Mouse (Mus musculus): Measurements from ENCODE around the gene Rin2.
"Not testable (repeated sequence)": the region's sequence is repeated elsewhere in the genome, so short reads cannot be mapped to it uniquely, and the experiment has no call there.

Gene Rin2

DNA sequence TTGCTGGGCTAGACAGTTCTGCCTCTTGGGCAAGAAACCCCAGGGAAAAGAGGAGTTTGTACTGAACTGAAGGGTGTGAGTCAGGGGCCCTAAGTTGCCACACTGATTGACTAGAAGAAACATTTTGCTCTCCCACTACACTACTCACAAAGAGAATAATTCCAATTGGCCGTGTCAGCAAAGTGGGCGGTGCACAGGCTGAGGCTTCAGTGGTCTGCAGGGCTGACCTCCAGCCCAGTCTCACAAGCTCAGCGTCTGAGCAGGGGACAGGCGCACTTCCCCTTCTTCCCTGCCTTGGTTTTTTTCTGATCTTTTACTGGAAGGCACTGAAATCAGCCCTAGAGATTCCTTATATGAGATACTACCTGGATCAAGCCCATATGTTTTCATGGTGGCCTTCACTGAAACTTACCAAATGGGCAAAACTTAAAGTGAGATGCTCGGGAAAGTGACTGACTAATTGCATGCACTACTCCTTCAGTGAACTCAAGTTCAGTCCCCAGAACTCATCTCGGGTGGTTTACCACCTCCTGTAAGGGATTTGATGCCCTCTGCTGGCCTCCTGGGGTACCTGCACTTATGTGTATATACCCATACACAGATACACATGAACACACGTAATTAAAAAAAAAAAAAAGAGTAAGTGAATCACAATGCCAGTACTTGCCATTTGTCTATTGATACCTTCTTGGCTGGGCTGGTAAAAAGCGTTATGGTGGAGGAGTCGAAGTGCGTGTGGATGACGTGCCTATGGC lies 191.9 kb downstream of the Rin2 start:
- DNase-seq = no peak

DNA sequence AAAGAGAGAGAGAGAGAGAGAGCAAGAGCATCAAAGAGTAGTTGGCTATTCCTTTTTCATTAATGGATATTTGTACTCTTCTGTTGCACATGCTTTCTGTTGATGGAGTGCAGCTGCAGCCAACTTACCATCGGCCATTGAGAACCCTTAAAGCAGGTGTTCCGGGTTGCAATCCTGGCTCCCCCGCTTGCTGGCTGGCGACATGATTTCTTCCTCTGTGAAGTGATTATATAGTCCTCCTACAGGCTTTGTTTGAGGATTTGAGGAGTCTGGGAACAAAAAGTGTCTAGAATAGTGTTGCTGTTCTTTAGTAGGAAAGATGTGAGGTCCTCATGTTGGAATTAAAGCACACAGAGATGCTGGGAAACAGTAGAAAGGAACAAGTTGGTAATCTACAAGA lies 196.3 kb downstream of the Rin2 start:
- DNase-seq = no peak

DNA sequence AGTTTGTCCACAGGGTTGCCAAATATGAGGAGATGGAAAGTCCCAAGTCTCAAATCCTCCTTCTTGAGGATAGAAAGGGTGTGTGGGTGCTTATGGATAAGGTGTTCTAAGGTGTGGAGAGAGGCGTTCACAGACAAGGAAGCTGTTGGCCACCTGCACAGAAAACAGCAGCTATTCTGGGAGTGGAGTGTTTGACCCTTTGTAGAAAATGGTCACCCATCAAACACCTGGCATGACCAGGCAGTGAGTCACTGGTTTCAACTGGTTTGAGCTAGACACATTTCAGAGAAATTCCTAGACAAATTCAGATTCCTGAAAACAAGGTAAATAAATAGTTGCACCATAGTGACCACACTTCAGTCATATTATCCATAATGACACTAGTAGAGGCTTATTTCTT lies 197.1 kb downstream of the Rin2 start:
- DNase-seq = no peak

DNA sequence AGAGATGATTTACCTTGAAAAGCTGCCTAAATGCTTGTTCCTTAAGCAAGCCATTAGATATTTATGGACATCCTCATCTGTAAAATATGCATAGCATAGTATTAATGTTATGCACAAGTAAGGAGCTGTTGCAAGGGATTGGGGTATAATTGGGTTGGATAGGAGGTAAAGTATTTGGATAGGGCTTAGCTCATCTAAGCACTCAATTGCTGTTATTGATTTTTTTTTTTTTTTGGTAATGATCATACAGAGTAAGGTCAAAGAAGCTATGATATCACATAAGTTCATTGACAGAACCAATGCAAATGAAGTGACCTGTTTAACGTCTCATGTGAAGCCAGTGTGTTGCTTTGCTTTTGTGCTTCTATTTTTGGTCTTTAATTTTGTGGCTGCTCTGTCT lies 198.9 kb downstream of the Rin2 start:
- DNase-seq = no peak

DNA sequence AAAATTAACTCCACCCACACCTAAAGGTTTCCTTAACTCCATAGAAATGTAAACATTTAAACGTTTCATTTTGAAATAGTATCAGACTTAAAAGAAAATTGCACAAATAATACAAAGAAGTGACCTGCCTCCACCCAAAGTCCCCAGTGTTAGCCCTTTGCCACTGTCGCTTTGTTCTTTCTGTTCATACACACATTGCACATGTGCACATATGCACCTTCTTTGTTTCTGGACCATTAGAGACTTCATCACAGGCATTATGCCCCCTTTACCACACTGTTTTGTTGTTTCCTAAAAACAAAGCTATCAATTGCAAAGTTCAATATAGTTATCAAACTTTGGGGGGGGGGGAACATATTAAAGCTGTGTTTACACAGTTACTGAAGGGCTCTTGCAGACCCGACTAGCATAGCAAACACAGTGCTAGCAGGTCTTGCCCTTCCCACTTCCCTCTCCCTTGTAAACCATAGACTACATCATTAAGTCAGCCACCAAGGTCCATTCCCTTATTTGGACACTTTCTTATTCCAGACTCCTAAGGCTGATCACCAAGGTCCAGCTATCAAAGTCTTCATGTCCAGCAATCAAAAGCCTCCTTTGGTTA lies 200.0 kb downstream of the Rin2 start:
- DNase-seq = no peak

DNA sequence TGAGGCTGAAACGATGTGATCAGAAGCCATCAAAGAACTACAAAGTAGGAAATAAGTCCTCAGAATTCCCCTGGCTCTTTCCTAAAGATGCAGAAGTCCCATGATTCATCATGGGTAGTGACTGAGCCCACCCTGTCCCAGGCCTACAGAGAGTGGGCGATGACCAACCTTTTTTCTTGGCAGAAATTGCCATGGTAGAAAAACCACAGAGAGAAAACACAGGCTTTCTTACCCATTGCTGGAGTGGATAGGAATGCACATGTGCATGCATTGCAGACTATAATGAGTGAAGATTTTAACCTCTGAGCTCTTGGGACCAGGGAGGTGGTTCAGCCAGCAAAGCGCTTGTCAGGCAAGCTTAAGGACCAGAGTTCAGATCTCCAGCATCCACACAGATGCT lies 202.2 kb downstream of the Rin2 start:
- DNase-seq = no peak

DNA sequence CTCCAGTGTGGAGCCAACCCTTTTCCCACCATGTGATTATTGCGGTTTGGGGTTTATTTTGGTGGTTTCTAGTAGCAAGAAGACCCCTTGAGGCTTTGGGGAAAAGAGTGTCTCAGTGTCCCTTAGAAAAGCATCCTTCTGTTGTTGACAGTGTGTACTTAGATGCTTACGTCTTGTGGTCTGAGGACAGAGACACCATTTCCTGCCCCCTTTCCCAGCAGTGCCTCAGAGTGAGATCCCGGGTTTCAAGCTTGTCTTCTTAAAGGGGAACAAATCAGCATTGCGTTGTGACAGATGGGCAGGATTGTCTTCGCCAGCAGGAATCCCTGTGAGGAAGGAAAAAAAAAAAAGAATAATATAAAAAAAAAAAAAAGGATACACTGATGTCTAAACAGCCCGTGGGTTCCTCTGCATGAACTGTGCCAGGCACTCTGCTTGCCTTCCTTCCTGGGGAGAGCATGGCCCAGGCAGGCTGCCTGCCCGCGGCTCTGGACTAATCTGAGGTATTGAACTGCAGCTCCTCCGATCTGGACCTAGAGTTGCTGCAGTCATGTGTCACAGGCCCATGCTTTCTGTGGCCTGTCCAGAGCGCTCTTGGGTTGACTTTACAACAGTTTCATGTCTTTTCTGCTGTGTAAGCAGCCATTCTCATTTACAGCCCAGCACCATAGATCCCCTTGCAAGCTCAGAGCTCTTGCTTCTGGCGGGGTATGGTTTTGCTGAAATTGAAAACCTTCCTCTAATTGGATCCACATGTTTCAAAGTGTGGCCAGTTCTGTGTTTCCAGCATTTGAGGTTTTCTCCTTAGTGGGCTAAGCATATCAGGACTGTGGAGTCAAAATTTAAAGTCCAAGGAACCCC lies 206.1 kb downstream of the Rin2 start:
- DNase-seq = no peak

DNA sequence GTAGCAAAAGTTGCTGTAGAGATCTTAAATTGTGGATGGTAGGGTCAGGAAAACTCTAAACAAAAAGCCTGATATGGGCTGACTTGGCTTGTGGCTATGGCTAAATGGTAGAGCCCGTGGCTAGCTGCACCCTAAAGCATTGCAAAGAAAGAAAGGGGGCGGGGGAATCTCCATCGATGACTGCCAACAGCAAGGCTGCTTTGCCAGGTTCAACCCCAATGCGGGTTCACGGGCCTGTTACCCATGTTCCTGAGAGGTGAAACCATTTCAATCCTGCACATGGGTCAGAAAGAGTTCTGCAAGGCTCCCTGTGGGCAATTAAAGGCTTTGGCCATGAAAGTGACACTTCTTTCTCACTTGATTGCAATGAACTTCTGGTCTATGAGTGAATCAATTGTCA lies 206.9 kb downstream of the Rin2 start:
- no peak for DNase-seq

DNA sequence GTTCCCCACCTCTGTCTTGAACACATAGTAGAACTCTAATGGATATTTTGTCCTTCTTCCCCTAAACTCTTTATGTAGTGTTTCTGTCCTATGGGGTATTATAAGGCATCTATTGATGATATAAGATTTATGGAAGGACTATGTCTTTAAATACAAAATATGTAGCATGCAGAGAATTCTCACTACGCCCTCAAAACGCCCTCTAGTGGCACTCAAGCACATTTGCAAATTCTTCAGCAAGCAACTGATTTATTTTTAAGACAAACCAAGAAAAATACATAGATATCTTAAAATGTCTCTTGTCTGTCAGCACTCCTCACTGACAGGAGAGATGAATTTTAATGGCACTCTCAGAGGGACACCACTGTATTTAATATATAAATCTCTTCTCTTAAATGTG lies 207.4 kb downstream of the Rin2 start:
- no peak for DNase-seq

DNA sequence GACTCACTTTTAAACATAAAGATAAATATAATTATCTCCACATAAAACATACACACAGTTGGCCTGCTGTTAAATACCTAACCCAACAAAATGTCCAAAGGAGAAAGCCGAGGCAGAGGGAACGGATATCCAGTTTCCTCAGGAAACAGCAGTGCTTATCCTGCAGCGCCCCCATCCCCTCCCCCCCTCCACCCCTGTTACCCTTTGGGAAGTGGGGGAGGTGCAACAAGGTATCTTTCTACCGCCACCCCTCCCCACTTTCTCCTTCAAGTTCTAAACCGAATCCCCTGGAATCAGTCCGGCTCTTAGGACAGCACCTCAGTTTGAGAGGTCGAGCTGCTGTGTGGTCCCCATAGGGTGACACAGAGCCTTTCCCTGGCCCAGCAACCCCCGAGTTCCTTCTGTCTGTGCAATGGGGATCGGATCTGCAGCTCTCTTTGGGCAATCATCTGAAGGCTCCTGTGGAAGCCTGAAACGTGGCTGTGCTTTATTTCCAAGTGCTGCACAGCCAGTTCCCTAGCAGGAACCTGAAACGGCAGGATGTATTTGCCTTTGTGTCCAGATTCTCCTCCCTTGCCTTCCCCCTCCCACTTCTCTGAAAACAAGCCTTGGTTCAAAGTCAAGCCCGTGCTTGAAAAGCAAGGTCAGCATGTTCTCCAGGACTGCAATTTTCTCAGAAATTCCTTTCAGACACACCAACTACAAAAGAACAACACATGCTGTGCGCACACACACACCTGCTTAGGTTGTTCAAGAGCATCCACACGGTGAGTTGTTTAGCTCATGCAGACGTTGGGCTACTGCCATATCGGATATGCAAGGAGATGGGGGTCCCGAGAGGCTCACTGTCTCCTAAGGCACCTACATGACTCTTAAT lies 209.3 kb downstream of the Rin2 start:
- DNase-seq = peak; percentile 57 to 67

DNA sequence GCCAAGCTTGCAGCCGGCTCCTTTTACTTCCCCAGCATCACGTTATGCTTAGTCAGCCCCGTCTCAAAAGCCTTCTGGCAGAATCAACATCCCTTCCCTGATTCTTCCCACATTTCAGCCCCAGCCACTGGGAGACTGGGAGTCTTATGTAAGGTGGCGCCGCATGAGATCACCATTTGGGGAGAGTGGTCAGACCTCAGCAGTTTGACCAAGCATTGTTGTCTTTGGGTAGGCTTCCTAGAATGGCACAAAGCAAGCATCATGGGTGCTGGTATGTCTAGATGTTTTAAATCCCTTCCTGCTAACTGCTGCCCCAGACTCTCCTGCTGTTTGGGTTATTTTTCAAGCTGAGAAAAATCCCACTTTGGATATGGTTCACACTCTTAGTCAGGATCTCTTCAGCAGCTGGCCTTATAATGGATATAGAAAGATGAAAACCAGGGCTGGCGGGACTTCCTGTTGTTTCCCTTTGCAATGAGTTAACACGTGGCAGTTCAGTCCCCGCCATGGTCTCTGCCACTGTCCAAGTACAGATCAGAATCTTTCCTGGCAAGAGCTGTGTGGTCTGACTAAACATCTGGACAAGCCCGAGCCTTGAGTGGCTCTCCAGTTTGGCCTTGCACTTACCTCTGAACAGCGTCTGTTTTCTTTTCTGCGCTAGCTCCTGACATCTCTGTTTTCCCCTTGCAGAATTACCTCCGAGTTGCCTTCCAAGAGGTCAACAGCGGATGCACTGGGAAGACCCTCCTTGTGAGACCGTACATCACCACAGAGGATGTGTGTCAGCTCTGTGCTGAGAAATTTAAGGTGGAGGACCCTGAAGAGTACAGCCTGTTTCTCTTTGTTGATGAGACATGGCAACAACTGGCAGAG lies 210.1 kb downstream of the Rin2 start:
- DNase-seq = peak; percentile 46 to 50

DNA sequence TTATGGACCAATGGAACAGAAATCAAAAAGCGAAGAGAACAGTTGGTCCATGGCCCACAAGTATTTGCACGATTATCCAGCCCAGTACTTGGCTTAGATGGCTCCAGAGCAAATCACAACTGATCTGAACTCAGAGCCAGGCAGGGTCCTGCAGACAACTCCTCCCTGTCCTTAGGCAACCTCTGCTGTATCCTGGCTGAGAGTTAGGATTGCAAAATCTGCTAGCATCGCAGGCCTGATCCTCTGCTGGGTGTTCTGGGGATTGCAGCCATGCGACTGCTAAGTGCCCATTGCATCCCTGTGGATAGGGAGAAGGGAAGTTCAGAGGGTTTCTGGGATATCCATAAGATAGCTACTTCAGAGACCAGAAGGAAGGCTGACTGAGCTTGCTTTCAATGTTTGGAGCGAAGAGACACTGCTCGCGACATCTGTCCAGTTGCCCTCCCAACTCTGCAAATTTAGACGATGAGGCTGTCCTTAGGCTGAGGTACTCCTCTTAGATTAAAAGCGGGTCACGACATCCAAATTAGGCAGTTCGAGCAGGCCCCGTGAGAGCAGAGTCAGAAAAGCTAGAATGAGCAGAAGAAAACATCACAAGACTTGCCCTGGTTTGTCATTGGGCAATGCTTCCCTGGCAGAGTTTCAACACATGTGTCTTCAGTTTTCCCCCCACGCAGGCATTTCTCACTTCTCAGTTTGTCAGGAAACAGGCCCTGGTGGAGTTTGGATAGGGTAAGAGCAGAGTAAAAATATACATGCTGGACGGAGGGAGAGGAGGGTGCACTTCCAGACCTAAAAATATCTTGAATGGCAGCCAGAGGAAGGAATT lies 213.1 kb downstream of the Rin2 start:
- DNase-seq = peak; percentile 44 to 62

DNA sequence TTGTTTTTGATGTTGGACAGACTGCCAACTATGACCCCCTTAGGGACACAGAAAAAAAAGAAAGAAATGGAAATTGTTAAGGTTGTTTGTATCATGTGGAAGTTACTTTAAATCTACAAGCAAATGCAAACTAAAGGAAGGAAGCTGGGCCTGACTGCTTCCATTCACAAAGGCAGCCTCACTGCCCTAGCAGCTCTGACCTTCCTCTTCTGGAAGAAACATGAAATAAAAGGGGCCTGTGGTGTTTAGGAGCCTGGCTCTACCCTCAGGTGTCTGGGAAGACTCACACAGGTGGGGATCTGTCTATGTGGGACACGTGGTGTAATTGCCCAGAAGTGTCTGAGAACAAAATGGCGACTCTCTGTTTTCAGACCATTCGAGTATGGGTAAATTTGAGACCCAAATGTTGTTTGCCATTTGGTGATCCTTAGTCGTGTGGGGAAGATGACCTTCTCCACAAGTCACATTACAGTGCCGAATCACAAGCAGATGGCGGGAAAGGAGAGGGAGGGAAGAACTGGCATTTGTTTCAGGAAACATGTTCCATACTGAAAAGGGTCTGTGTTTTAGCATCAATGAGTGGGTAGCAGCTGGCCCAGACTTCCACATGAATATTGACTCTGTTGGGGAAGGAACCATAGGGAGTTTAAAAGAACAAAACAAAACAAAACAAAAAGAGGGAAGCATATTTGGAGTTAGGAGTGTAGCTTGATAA lies 213.9 kb downstream of the Rin2 start:
- DNase-seq = no peak

DNA sequence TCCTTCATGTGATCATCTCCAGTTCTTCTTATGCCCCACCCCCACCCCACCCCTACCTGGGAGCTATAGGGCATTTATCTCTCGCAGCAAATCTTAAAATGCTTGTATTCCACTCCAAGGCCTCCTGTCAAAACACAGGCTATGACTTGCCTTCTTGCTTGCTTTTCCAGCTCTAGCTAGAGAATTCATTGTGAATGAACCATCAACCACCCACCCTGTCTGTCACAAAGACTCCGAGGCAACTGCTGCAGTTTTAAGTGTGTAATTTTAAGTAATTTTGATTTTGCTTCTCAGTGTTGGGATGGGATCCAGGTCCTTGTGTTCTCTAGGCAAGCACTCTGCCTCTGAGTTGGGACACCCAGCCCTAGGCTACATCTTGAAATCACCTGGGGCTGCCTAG lies 215.6 kb downstream of the Rin2 start:
- DNase-seq = no peak

DNA sequence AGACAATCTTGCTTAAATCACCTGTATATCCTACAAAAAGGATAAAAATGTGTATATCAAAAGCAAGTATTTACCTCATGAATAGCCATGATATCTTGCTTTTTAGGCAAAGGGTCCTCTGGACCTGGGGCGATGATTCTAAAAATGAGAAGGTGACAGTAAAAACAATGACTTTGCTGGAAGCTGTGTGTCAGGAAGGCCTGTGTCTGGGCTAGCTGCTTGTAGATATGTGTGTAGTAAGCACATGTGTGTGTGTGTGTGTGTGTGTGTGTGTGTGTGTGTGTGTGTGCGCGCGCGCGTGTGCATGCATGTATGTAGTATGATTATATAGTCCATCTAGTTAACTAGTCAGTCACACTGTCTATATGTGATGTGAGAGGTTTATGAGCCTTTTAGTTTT lies 218.7 kb downstream of the Rin2 start:
- DNase-seq = no peak

DNA sequence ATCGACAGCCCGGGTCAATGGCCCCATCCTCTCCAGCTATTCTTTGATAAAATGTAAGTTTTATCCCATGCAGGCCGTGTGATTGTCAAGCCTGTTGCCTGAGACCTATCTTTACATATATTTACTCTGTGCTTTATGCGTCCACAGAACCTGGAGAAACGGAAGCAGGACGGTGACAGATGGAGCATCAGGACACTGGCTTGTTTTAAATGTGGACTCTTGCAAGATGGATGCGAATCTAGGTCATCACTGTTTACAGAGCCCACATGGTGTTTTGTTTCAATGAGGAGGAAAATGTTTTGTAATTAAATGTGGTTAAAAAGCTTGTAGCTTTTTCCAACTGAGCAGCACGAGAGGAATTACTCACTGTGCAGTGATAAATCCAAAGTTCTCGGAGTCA lies 223.1 kb downstream of the Rin2 start:
- DNase-seq = no peak

DNA sequence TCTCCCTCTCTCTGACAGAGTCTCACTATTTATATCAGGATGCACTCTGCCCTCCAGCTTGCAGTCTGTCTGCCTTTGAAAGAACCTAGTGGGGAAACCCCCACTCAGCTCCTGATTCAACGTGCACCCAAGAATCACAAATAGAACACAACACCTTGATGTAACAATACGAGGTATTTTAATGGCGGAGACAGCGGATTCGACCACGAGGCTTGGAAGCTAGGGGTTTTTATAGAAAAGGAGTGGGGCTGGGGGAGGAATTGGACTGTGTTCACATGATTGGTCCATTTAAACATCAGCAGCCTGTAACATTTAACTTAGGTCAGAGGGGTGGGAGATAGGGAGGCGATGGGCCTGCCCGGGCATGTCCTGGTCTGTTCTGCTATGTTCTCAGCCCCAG lies 225.3 kb downstream of the Rin2 start:
- DNase-seq = not testable (repeated sequence)

DNA sequence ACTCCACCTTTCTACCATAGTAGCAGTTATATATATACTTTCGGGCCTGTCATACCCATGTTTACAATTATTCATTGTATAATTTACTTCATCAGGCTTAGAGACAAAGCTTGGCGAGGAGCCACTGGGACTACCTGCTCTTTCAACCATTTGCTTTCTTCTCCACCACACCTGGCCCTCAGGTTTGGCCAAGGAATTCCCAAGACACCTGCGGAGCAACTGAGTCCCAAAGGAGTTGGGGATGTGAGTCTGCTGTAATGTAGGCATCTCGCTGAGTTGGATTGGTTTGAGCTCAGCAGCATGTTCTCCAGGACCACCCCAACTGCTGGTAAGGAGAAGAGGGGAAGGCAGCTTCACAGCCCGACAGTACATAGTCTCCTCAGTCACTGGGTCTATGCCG lies 226.8 kb downstream of the Rin2 start, which contains the start of gene Naa20:
TSS of gene Naa20 (plus strand) at position 239 of the 400 bp plus-strand sequence.
- no peak for DNase-seq

DNA sequence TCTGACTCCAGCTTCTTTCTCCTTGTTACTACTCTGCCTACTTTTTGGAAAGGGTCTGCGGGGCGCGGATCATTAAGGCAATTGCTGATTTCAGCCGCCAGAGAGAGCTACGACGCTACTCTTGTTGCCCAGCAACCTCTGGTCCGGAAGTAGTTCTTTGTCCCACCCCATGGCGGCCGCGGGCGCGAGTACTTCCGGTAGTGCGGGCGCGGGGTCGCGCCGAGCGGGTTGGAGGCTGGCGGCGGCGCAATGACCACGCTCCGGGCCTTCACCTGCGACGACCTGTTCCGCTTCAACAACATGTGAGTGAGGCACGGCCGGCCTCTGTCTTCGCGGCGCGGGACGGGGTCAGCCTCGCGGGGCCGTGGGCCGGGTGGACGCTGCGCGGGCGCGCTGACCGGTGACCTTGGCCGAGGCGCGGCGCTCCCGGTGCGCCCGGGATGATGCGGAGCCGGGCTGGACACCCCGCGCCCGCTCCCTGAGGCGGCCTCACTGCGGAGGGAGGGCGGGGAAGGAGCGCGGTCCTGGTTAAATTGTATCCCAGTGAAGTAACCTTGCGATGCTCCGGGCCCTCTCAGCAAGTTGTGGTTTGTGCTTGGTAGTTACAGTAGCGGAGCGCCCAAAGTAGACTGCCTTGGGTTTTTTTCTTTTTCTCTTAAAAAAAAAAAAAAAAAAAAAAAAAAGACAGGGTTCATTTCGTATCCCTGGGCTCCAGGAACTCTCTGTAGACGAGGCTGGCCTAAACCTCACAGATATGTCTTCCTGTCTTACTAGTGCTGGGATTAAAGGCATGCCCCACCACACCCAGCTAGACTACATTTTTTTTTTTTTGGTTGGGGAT lies 228.3 kb downstream of the Rin2 start:
- peak; percentile 87 to 91 for DNase-seq

All from kidney, adult 8-10 months (tissue).